Comparison of ENCODE assay signal across 24 mouse cellular contexts in genomic region chr4:22420627-22421026, GRCm38 (mm10).
DNase-seq lines count a peak whose midpoint lies in the region; ATAC-seq and TF ChIP-seq lines count a peak whose summit lies in the region.
"Had no signal": no experiment of that assay in that cellular context is flagged by ENCODE, and none has a peak within 500 bp of the region (broad histone marks: within the 10 kb centered on the region; RNA-seq: fewer than 3 reads in every experiment).

No protein-coding gene starts in this region.

- H3ac ChIP-seq in C2C12 (ENCODE audit: control insufficient read depth, insufficient read length, low read depth) = no peak overlapping the region

- H3K4me2 ChIP-seq in stomach, postnatal 0 days (replicated peaks; ENCODE audit: low read depth) = no peak overlapping the region
- H3K4me2 ChIP-seq: embryonic facial prominence, embryonic 13.5 days; heart, embryonic 15.5 days; liver, embryonic 13.5 days; lung, embryonic 14.5 days; neural tube, embryonic 15.5 days had no signal

- H3K9me3 ChIP-seq in stomach, postnatal 0 days (ENCODE audit: control insufficient read depth, low read length) = no peaks in the 10 kb centered on the region
- H3K9me3 ChIP-seq: embryonic facial prominence, embryonic 13.5 days; heart, embryonic 10.5 days; heart, embryonic 15.5 days; liver, embryonic 13.5 days; neural tube, embryonic 15.5 days had no signal

- no peak overlapping the region for H3K9ac ChIP-seq in stomach, postnatal 0 days (ENCODE audit: low read length)
- H3K9ac ChIP-seq: embryonic facial prominence, embryonic 13.5 days; heart, embryonic 15.5 days; liver, embryonic 13.5 days; lung, embryonic 14.5 days; neural tube, embryonic 15.5 days had no signal

- no peak for TF ChIP-seq CTCF in C2C12 (IDR thresholded peaks at IDR 0.05; ENCODE audit: control insufficient read depth, insufficient read depth, insufficient read length)
- TF ChIP-seq CTCF in stomach, postnatal 0 days (IDR thresholded peaks at IDR 0.05; ENCODE audit: low read depth) = no peak

- ATAC-seq in stomach, postnatal 0 days (ENCODE audit: low FRiP score, low TSS enrichment) = peak; percentile 95
- ATAC-seq: CD4-positive, CD25-positive, alpha-beta regulatory T cell, adult 4 months; forebrain, embryonic 16.5 days; hindbrain, embryonic 16.5 days had no signal

- H3K79me2 ChIP-seq in C2C12 (ENCODE audit: control insufficient read depth, insufficient read depth) = no peaks in the 10 kb centered on the region

- H3K36me3 ChIP-seq in C2C12 (ENCODE audit: control insufficient read depth, insufficient read depth) = peaks cover 7% of the 10 kb centered on the region
- H3K36me3 ChIP-seq in stomach, postnatal 0 days (ENCODE audit: control insufficient read depth, insufficient read depth, low read length) = no peaks in the 10 kb centered on the region

- no peak overlapping the region for H3K4me3 ChIP-seq in C2C12 (ENCODE audit: insufficient read depth, poor library complexity, severe bottlenecking)
- no peak overlapping the region for H3K4me3 ChIP-seq in stomach, postnatal 0 days (ENCODE audit: low read depth, low read length)
- H3K4me3 ChIP-seq: embryonic facial prominence, embryonic 13.5 days; heart, embryonic 10.5 days; heart, embryonic 15.5 days; liver, embryonic 13.5 days; neural tube, embryonic 15.5 days had no signal

- H3K27me3 ChIP-seq in C2C12 (ENCODE audit: control insufficient read depth, insufficient read depth, insufficient read length) = no peaks in the 10 kb centered on the region
- H3K27me3 ChIP-seq in stomach, postnatal 0 days (ENCODE audit: control insufficient read depth, insufficient read depth, low read length) = no peaks in the 10 kb centered on the region
- H3K27me3 ChIP-seq: embryonic facial prominence, embryonic 13.5 days; heart, embryonic 15.5 days; liver, embryonic 13.5 days; neural tube, embryonic 15.5 days had no signal

- 32% methylated on average over 2 of the region's 2 CpGs for WGBS in stomach, postnatal 0 days

- no peaks in the 10 kb centered on the region for H3K79me3 ChIP-seq in C2C12 (ENCODE audit: low read depth)

- no peak overlapping the region for H3K27ac ChIP-seq in stomach, postnatal 0 days (replicated peaks)
- H3K27ac ChIP-seq: embryonic facial prominence, embryonic 13.5 days; heart, embryonic 10.5 days; heart, embryonic 15.5 days; liver, embryonic 13.5 days; neural tube, embryonic 15.5 days had no signal

- peak; percentile 61 for DNase-seq in 3T3-L1 (ENCODE audit: low read depth, low spot score)
- peak; percentile 56 for DNase-seq in fibroblast of lung, adult 2 months (ENCODE audit: low read depth)
- peak; percentile 13 for DNase-seq in stomach, postnatal 0 days (ENCODE audit: low spot score)
- no peak for DNase-seq in frontal cortex, adult 2 months (ENCODE audit: extremely low spot score in 1 of 2, low spot score in 1 of 2)
- no peak for DNase-seq in embryo, embryonic 11 days
- DNase-seq: adrenal gland, postnatal 14 days; cerebellum, adult 11 months; cerebellum, adult 9-10 months; cerebellum, postnatal 36 days; kidney, adult 2 months; kidney, postnatal 36 days; left cerebral cortex, postnatal 4 days; liver, embryonic 13.5 days; lung, embryonic 14.5 days; midbrain, embryonic 14.5 days; right cerebral cortex, postnatal 25 days had no signal

- no peak for TF ChIP-seq EP300 in stomach, postnatal 0 days (optimal IDR thresholded peaks at IDR 0.05)

- H3K4me1 ChIP-seq in stomach, postnatal 0 days (replicated peaks; ENCODE audit: control insufficient read depth, insufficient read depth) = no peaks in the 10 kb centered on the region
- H3K4me1 ChIP-seq: embryonic facial prominence, embryonic 13.5 days; heart, embryonic 10.5 days; heart, embryonic 15.5 days; liver, embryonic 13.5 days; neural tube, embryonic 15.5 days had no signal

TF ChIP-seq in C2C12, 6 proteins besides CTCF, POLR2A, EP300 and RAD21:
- peak; percentile 84 for TF ChIP-seq FOSL1 (IDR thresholded peaks at IDR 0.05; ENCODE audit: insufficient read depth, low read length, poor library complexity, severe bottlenecking)
- TF ChIP-seq USF1 (IDR thresholded peaks at IDR 0.05; ENCODE audit: low read depth) = no peak
TF ChIP-seq in C2C12: peak in this region for 1.

Comparison
In these comparisons a context has a peak if more than half of its experiments do, and no peak if none do; other contexts are left out.
1. DNase-seq: peak in 3T3-L1 (single experiment), fibroblast of lung, adult 2 months (single experiment) and stomach, postnatal 0 days (single experiment); none in frontal cortex, adult 2 months (0 of 2) and embryo, embryonic 11 days (single experiment).